Mouse (Mus musculus) heart, embryonic 11.5 days (tissue): ENCODE measurements around the gene Shf. TPM values are rescaled to one million over a fixed set of nuclear protein-coding genes. Genes with fewer than 3 reads are reported as not detected.
"Not testable (repeated sequence)": the region's sequence is repeated elsewhere in the genome, so short reads cannot be mapped to it uniquely, and the experiment has no call there.

Experiments
- ATAC-seq: fragments of 200-750 bp; cut with Nextera tagmentation; replicated peaks from 2 replicates; pipeline ENCODE4 v1.8.0; 2017; ENCODE audit warnings: moderate library complexity; ENCODE audit not compliant: insufficient number of reproducible peaks, low FRiP score, low TSS enrichment
- H3K27ac ChIP-seq: fragments of 300-500 bp; sonication (generic); 2 replicates; pipeline ENCODE4 v1.5.1; 2014; ENCODE audit warnings: mild to moderate bottlenecking, low read depth, low read length
- H3K27me3 ChIP-seq: fragments of 300-500 bp; sonication (generic); 2 replicates; pipeline ENCODE4 v1.6.1; 2014; ENCODE audit warnings: mild to moderate bottlenecking, low read length, mixed read lengths; ENCODE audit not compliant: control insufficient read depth, insufficient read depth
- H3K36me3 ChIP-seq: fragments of 300-500 bp; sonication (generic); 2 replicates; pipeline ENCODE4 v1.6.1; 2014; ENCODE audit warnings: mild to moderate bottlenecking, low read length, moderate library complexity, mixed read lengths; ENCODE audit not compliant: control insufficient read depth, insufficient read depth
- H3K4me1 ChIP-seq: fragments of 300-500 bp; sonication (generic); 2 replicates; pipeline ENCODE4 v1.6.1; 2014; ENCODE audit warnings: low read length; ENCODE audit not compliant: control insufficient read depth, insufficient read depth
- H3K4me2 ChIP-seq: fragments of 300-500 bp; sonication (generic); 2 replicates; pipeline ENCODE4 v1.6.1; 2014; ENCODE audit warnings: mild to moderate bottlenecking, moderate library complexity
- H3K4me3 ChIP-seq: fragments of 300-500 bp; sonication (generic); 2 replicates; pipeline ENCODE4 v1.5.1; 2014; ENCODE audit warnings: low read depth, low read length
- H3K9ac ChIP-seq: fragments of 300-500 bp; sonication (generic); 2 replicates; pipeline ENCODE4 v1.6.1; 2014; ENCODE audit warnings: mild to moderate bottlenecking, low read depth, low read length, moderate library complexity
- H3K9me3 ChIP-seq: fragments of 300-500 bp; sonication (generic); replicated peaks from 2 replicates; pipeline ENCODE4 v1.6.1; 2016; ENCODE audit warnings: low read length; ENCODE audit not compliant: control insufficient read depth
- WGBS: fragments of 180-500 bp; shearing (Covaris S2); extraction: QIAGEN DNeasy Blood & Tissue Kit; methylation state at CpG from one replicate; pipeline ENCODE4 v1.1.7; 2014; ENCODE audit not compliant: insufficient replicate concordance; 5-methylcytosine and 5-hydroxymethylcytosine counted together
- polyA plus RNA-seq: library from polyadenylated mRNA; unstranded; fragments of >200 nt; fragmentation: Nextera tagmentation; extraction: Ambion mirVana; gene quantifications from 2 replicates; pipeline ENCODE4 v1.2.1, GENCODE M21; 2014

Shf gene
- polyA plus RNA-seq, 1 experiment from 2014 or later: 3.8 TPM

- Histone ChIP-seq H3K4me3 (no peak overlapping the region), H3K36me3 (no peaks in the 10 kb centered on the region), H3K9me3 (no peaks in the 10 kb centered on the region), H3K27me3 (0 out of 2 replicates have a peak, but pooled peaks cover 3% of the 10 kb centered on the region), H3K27ac (no peak overlapping the region), H3K9ac (no peak overlapping the region), H3K4me1 (peaks cover 16% of the 10 kb centered on the region), H3K4me2 (no peak overlapping the region)
- WGBS: 83% methylated on average over 3 of the region's 3 CpGs
- ATAC-seq: no peak
These were observed 21.7 kb downstream of the Shf start for GRCm38 (mm10) chr2:122347257-122347656.

- H3K36me3 ChIP-seq, ATAC-seq, H3K9me3 ChIP-seq, H3K27ac ChIP-seq, H3K4me2 ChIP-seq, H3K27me3 ChIP-seq, H3K4me3 ChIP-seq, H3K9ac ChIP-seq: not testable (repeated sequence)
- 81% methylated on average over 6 of the region's 6 CpGs for WGBS
- peaks cover 16% of the 10 kb centered on the region for H3K4me1 ChIP-seq
These were observed 22.8 kb downstream of the Shf start for GRCm38 (mm10) chr2:122346164-122346563.

GRCm38 (mm10) chr2:122345106-122345893 lies 23.7 kb downstream of the Shf start:
- no peak overlapping the region for H3K27ac ChIP-seq
- H3K9ac ChIP-seq: no peak overlapping the region
- no peaks in the 10 kb centered on the region for H3K9me3 ChIP-seq
- H3K4me1 ChIP-seq: peaks cover 16% of the 10 kb centered on the region
- H3K4me2 ChIP-seq: no peak overlapping the region
- 0 out of 2 replicates have a peak, but pooled peaks cover 3% of the 10 kb centered on the region for H3K27me3 ChIP-seq
- no peak overlapping the region for H3K4me3 ChIP-seq
- no peak for ATAC-seq
- 79% methylated on average over 6 of the region's 6 CpGs for WGBS
- H3K36me3 ChIP-seq: no peaks in the 10 kb centered on the region

- 49% methylated on average over 21 of the region's 21 CpGs for WGBS
- peaks cover 4% of the 10 kb centered on the region; the same call in 1 of the 2 replicates for H3K27me3 ChIP-seq
- no peak for ATAC-seq
- no peak overlapping the region for H3K27ac ChIP-seq
- H3K9ac ChIP-seq: no peak overlapping the region
- H3K4me1 ChIP-seq: 0 out of 2 replicates have a peak, but pooled peaks cover 6% of the 10 kb centered on the region
- no peaks in the 10 kb centered on the region for H3K9me3 ChIP-seq
- no peak overlapping the region for H3K4me3 ChIP-seq
- no peaks in the 10 kb centered on the region for H3K36me3 ChIP-seq
- H3K4me2 ChIP-seq: peak overlapping the region; percentile 37
These were observed 31.7 kb downstream of the Shf start for GRCm38 (mm10) chr2:122337291-122337690.

GRCm38 (mm10) chr2:122334170-122334569 lies 34.8 kb downstream of the Shf start:
- Histone ChIP-seq H3K4me1 (0 out of 2 replicates have a peak, but pooled peaks cover 6% of the 10 kb centered on the region), H3K27me3 (peaks cover 4% of the 10 kb centered on the region; the same call in 1 of the 2 replicates), H3K9me3 (no peaks in the 10 kb centered on the region), H3K4me2 (no peak overlapping the region), H3K9ac (no peak overlapping the region), H3K27ac (no peak overlapping the region), H3K36me3 (no peaks in the 10 kb centered on the region), H3K4me3 (no peak overlapping the region)
- 58% methylated on average over 3 of the region's 3 CpGs for WGBS
- no peak for ATAC-seq

GRCm38 (mm10) chr2:122332222-122332621 lies 36.7 kb downstream of the Shf start:
- H3K9me3 ChIP-seq: no peaks in the 10 kb centered on the region
- ATAC-seq: no peak
- H3K27ac ChIP-seq: no peak overlapping the region
- no peaks in the 10 kb centered on the region for H3K36me3 ChIP-seq
- 0 out of 2 replicates have a peak, but pooled peaks cover 6% of the 10 kb centered on the region for H3K4me1 ChIP-seq
- H3K27me3 ChIP-seq: peaks cover 4% of the 10 kb centered on the region; the same call in 1 of the 2 replicates
- no peak overlapping the region for H3K9ac ChIP-seq
- WGBS: 78% methylated on average over 3 of the region's 3 CpGs
- no peak overlapping the region for H3K4me3 ChIP-seq
- H3K4me2 ChIP-seq: no peak overlapping the region

GRCm38 (mm10) chr2:122330317-122330716 lies 38.6 kb downstream of the Shf start:
- ATAC-seq, H3K27ac ChIP-seq, H3K4me3 ChIP-seq, H3K36me3 ChIP-seq, H3K9me3 ChIP-seq, H3K27me3 ChIP-seq, H3K4me2 ChIP-seq, H3K4me1 ChIP-seq, H3K9ac ChIP-seq: not testable (repeated sequence)
- WGBS: 79% methylated on average over 4 of the region's 6 CpGs

- H3K4me3 ChIP-seq: no peak overlapping the region
- H3K27ac ChIP-seq: no peak overlapping the region
- H3K4me2 ChIP-seq: no peak overlapping the region
- 53% methylated on average over 3 of the region's 3 CpGs for WGBS
- H3K4me1 ChIP-seq: no peaks in the 10 kb centered on the region
- H3K27me3 ChIP-seq: no peaks in the 10 kb centered on the region
- no peaks in the 10 kb centered on the region for H3K36me3 ChIP-seq
- H3K9ac ChIP-seq: no peak overlapping the region
- ATAC-seq: no peak
- no peaks in the 10 kb centered on the region for H3K9me3 ChIP-seq
These were observed 41.0 kb downstream of the Shf start for GRCm38 (mm10) chr2:122327986-122328385.

GRCm38 (mm10) chr2:122325361-122325760 lies 43.6 kb downstream of the Shf start:
- Histone ChIP-seq H3K36me3 (no peaks in the 10 kb centered on the region), H3K4me3 (no peak overlapping the region), H3K27me3 (no peaks in the 10 kb centered on the region), H3K4me1 (no peaks in the 10 kb centered on the region), H3K9ac (no peak overlapping the region), H3K4me2 (no peak overlapping the region), H3K9me3 (no peaks in the 10 kb centered on the region), H3K27ac (no peak overlapping the region)
- no peak for ATAC-seq
- 66% methylated on average over 2 of the region's 2 CpGs for WGBS
